Mouse (Mus musculus) 416B (cell line): Measurements from ENCODE around the gene Sh3bp5.

Experiments used
- DNase-seq: peaks from one replicate; pipeline ENCODE4 v3.0.0; 2011; ENCODE audit warnings: low read depth

Gene Sh3bp5

DNA sequence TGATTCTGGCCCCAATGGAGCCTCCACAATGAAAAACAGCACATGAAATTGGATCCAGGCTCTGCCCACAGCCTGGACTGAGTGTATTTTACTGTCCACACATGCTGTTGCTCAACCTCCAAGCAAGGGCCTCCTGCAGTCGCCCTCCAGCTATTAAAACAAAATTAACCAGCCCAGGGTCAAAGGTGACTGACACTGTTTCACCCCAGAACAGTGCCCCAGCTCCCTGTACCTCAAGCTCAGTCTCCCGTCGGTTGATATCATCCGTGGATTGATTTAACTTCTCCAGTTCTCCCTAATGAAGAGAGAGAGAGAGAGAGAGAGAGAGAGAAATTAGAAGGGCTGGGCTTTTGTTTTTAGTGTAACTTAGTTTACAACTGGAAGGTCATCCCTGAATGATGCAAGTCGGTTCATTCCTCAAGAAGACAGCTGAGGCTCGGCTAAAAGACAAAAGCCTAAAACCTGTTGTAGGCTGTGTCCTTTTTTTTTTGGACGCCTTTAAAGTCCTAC lies 2.0 kb downstream of the Sh3bp5 start:
- DNase-seq = peak; percentile 23

DNA sequence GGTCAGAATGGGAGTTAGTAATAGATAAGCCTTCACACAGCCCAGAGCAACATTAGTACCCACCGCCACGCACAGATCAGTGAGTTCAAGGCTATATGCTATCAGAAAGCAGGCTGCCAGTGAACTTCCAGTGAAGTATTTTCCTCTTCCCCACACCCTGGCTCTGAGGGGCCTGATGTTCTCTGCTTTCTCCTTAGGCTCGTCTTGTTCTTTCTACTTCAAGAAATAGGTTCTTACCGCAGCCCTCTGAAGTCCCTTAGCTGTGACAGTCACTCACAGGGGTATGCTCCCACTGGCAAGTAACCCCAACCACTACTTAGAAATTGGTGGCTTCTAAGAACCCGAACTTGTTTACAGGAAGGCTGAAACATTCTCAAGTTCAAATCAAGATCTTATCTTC lies 2.8 kb downstream of the Sh3bp5 start:
- no peak for DNase-seq

DNA sequence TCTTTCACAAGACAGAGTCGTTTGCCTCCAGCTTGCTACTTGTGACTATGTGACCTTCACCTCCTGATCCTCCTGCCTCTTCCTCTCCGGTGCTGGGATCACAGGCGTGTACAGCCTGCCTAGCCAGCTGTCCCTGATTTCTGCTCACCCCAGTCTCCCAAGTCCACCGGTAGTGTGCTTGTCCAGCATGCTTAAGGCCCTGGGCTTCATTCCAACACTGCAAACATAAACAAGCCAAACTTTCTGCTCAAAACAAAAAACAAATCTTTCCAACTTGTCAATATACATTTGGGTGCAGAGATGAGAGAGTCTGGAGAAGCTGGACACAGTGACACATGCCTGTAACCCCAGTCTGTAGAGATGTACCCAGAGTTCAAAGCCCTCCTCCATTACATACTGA lies 3.5 kb downstream of the Sh3bp5 start:
- peak; percentile 9 for DNase-seq

DNA sequence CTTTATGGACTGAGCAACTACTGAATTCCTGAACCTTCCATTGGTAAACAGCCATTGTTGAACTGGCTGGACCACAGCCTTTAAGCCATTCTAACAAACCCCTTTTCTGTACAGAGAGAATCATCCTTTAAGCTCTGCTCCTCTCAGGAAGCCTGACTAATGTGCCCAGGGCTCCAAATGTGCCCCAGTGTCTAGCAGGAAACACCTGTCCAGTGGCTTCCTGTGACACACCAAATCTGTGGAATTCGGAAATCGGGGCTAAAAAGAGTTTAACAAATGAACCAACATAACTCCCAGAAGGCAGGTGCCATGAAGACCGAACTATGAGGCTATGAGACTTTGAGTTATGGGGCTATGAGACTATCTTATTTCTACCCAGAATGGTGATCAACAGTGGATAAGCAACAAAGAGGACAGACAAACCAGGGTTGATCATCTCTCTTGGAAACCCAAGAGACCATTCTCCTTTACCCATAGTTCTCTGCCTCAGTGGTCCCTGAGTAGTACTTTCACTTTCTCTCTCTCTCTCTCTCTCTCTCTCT lies 4.0 kb downstream of the Sh3bp5 start:
- peak; percentile 92 for DNase-seq

DNA sequence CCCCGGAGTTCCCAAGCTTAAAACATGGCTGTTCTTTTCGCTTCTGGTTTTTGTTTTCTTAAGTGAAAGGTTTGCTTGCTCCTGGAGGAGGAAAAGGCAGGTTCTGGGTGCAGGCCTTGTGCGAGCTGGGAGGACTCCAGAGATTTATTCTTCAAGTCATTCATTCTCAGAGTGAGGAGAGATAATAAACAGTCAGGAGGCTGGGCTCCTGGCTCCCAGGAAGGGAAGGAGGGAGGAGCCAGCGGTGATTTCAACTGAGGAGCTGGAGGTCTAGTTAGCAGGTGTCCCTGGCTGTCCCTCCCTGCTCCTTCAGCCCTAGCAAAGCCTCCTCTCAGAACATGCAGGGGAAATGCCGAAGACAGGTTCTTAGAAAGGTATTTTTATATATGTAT lies 6.9 kb downstream of the Sh3bp5 start:
- DNase-seq = no peak

DNA sequence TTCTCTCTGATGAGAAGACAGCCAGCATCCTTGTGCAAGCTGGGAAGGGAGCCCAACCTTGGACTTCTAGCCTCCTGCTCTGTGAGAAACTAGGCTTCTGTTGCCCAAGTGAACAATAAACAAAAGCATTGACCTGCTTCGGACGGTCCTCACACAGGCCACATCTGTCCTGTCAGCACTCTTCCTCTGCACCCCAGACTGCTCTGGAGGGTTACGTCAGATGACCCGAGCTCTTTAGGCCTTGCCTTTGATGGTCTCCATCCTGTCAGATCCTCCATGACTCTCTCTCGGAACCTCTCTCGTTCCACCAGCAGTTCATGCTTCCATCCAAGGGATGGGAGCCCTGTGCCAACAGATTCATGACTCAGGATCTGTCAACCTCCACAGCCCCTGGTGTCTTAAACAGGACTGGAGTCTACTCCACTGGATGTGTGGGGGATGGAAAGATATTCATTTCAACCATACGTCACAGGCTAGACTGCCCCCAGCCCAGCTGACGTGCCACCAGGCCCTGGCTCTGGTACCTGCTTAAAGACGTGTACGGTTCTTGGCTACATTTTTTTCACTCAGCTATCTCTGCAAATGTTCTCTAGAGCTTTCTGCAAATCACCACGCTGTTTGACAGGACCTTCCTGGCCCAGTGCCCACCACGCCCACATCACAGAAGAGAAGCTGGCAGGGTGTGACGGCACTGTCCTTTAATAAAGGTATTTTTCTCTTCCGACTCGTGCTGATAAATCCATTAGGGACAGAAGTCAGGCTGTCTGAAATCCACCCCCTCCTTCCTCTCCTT lies 7.5 kb downstream of the Sh3bp5 start:
- DNase-seq = no peak

DNA sequence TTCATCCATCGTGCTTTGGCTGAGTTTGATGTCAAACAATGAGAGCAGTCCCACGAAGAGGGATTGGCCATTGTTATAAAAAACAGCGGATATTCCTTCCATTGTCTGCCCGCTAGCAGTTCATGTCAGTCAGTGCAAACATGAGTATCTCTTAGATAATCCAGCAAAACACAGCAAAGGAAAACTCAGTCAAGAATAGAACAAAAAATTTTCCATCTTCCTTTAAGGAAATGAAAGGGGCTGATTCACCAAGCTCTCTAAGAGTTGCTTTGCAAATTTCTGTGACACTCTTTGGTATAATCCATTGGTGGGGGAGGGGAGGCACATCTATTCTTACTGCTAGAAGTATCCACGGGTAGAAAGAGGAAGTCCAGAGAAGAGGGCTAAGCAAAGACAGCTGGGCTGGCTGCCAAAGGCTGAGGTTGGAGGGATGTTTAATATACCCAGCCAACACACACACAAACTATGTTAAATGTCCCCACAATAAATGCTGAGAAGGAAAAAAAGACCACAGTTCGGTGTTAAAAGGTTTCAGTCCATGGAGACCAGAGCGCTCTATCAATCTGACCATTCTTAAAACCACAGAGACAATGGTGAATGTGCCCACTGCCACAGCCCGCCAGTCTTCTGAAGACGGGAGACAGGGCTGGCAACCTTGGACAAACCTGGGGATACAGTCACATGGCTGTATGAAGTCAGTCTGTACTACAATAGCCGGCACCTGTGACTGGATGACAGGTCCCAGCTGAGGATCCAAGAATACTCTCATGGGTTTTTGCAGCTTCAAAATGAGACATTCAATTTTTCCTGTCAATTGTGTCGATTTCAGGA lies 12.7 kb downstream of the Sh3bp5 start:
- DNase-seq = peak; percentile 90

DNA sequence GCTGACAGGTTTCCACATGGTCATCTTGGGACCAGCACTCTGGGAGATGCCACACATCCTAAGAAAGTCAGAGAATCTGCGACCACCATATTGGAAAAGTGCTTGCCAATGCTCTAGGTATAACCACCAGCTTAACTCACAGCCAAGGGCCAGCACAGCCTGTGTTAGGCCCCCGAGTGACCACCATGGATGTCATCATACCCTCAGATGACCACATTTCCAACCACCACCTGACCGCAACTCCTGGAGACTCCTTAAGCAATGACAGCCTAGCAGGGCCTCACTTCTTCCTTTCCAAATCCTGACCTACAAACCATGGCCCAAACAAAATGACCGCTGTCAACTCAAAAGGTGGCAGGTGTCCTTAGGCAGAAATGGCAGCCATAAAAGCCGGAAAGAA lies 13.5 kb downstream of the Sh3bp5 start:
- DNase-seq = peak; percentile 50

DNA sequence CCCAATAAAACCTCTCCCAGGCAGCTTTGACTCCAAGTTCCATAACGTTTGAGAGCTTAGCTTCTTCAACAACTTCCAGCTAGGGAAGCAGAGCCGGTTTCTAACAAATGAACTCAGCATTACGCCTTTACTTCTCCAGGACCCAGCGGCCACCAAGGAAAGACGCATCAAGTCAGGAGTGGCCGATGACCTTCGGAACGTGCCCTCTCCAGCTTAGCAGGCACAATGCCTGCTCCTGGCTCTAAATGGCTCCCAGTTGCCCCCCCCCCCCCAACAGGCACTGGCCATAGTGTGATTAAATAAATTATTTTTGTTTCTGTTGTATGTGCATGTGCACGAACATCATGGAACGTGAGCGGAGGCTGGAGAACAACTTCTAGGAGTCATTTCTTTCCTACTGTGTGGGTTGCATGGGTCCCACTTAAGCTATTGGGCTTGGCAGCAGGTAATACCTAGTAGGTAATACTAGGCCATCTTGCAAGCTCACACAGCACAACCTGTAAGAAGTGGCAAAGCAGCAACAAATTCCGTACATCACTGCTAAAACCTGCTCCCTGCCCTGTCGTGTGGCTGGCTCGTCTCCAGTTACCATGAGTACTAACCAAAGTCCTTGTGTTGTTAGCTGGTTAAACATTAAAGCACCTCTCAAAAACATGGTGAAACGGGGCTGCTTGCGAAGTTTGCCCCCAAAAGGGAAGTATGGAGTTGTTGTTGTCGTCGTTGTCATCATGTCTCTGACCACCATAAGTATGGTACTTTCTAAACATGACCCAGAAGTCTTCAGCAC lies 14.2 kb downstream of the Sh3bp5 start:
- DNase-seq = no peak

DNA sequence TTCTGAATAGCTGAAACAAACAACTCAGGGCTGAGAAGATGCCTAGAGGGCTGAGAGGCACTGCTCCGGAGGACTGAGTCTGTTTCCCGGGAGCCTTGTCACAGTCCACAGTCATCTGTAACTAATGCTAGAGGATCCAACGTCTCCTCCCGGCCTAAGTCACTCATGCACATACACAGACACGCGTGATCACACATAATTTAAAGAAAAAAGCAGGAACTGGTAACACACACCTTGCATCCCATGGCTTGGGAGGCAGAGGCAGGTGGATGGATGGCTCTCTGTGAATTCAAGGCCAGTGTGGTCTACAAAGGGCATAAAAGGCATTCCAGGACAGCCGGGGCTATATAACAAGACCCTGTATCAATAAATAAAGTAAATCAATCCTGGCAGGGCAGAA lies 14.9 kb downstream of the Sh3bp5 start:
- no peak for DNase-seq

DNA sequence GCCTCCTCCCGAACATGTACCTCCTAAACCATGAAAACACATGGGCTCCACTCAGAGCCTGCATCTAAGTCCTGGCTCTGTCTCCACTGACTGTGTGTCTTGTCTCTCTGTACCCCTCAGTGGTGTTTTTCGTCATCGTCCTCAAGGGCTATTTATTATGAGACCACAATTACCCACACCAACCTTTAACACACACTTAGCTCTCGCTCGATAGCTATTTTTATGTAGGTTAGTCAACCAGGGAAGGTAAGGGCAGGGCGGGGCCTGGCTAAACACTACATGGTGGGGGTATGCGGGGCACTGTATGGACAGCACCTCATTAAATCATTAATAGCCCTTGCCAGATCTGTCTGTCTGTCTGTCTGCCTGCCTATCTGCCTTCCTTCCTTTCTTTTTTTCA lies 15.3 kb downstream of the Sh3bp5 start:
- DNase-seq = no peak

DNA sequence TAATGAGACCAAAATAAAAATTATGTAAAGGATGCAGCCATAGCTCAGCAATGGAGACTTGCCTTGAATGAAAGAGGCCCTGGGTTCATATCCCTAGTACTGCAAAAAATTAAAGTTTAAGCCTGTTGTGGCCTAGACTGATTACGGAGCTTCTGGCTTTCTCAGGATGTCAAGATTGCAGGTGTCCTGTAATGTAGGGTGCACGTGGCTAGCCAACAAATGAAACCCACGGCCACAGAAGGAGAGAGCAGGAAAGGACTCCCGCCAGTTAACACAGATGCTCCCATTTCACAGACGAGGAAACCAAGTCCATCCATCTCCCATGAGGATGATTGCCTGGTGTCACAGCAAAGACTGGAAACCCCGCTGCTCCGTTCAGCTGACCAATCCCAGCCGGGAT lies 15.7 kb downstream of the Sh3bp5 start:
- no peak for DNase-seq

DNA sequence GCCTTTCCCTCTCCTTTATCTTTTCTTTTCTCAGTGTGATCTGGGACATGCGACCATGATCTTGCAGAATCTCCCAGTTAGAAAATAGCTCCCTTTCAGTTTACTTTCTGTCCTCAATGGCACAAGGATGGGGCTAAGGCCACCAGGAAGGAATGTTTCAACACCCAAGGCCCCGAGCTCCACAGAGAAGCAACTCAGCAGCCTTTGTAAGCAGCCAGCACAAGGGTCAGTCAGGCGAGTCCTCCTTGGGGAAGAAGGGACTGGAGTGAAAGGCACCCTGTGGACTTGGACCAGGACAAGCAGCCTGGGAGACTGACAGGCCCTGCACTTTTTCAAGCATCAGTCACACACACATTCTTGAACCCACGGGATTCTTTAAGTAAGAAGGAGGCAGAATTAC lies 16.6 kb downstream of the Sh3bp5 start:
- DNase-seq = no peak

DNA sequence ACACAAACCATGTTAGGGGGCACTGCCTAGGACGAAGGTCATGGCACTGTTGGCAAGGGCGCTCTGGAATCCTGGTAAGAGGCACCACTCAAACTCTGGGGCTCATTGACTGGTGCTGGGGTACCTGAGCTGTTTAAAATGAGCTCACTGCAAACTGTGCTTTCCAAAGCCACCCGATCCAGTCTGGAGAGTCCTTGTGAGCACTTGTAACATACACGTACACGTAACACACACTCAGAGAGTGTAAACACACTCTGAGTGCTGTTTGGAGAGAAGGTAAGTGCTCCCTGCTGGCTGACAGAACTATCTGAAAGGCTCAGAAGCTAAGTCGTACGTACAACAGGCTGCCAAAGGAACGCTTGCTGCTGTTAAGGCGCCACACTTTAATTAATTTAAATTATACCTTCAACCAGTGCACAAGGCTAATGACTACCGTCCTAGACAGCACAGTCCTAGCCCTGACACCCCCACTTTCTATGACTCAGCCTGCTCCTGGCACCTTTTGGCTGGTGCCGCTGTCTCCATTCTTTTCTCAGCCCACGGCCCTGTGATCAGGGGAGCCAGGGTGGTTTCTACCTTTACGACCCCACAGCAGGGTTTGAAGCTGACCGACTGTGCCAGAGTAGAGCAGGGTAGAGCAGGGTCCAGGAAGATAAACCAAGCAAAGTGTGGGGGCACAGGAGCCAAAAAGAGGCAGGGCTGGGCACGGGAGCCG lies 18.9 kb downstream of the Sh3bp5 start:
- DNase-seq = no peak

DNA sequence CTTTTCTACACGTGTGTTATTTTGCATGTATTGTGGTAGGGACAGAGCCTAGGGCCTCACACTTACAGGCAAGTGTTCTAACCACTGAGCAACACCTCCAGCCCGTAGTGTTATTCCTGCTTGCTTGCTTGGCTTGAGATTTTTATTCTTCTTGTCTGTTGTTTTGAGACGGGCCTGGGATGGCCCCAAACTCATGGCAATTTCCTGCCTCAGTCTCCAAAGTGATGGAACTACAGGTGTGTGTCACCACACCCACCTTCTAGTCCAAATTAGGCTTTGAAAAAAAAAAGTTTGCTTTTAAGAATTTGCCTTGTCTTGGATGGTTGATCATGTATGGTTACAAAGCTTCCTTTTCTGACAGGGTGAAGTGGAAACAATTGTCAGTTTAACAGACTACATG lies 19.5 kb downstream of the Sh3bp5 start:
- no peak for DNase-seq

DNA sequence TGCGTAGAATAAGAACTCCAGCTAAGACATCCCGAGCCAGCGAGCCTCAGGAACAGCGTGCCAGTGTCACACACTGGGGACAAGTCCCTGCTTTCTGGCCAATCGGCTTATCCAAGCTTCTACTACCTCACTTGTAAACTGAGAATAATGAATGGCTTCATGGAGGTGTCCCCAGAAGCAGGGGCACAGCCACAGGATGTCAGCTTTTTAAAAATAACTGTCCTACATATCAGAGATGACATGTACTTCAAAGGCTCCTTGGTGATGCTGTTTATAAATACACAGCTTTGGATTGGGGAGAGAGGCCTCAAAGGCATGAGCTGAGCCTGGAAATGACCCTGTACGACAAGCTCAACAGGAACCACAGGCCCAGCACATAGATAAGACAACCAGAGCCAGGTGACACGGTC lies 20.9 kb downstream of the Sh3bp5 start:
- no peak for DNase-seq

DNA sequence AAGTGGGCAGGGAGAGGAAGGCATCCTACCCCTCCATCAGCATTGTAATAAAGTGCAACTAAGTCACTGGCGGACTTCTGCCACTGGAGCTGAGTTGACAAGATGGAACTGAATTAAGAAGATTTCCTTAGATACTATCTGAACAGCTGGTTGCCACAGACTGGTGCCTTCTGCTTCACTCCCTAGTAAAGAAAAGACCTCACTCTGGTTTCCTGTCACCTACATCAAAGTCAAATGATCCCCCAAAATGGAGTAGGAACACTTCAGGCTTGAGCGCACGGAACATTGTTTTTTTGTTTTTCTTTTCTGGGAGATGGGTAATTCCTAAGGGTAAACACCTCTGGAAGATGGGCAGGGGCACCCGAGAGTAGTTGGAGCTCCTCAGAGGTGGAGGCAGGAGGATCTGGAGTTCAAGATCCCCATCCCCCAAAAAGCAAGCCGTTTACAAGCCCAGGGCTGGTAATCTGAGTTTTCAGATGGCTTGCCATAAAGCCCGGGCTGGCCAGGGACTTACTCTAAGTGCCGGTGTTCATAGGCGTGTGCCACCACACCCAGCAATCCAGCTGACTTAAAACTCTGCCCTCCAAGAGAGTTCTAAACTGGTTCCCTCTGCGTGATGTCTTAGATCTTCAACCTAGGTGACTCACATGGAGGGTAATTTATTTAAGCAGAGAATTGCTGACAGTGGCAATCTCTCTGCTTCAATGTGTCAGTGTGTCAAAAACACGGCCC lies 21.5 kb downstream of the Sh3bp5 start:
- no peak for DNase-seq

DNA sequence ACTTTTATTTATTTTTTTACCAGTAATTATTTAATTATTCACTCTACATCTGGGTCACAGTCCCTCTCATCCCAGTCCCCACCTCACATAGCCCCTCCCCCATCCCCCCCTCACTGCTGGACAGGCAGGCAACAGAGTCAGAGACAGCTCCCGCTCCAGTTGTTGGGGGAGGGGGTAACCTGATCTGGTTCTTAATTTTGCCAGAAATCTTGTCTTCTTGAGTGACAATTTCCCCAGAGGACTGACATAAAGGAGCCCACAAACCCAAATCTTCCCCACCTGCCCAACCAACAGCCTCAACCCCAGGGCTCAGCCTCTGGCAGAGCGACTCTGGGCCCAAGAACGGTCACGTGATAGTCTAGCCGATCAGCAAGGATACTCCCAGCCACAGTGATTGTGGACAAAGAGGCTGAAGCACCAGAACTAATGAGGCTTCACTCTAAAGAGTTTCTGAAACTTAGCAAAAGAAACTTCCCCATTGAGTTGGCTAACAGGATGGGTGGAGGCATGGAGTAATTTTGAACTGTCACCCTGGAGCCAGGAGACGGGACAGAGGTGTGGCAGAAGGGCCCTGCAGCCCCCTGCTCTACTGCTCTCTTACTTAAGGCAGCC lies 22.3 kb downstream of the Sh3bp5 start:
- peak; percentile 30 for DNase-seq

DNA sequence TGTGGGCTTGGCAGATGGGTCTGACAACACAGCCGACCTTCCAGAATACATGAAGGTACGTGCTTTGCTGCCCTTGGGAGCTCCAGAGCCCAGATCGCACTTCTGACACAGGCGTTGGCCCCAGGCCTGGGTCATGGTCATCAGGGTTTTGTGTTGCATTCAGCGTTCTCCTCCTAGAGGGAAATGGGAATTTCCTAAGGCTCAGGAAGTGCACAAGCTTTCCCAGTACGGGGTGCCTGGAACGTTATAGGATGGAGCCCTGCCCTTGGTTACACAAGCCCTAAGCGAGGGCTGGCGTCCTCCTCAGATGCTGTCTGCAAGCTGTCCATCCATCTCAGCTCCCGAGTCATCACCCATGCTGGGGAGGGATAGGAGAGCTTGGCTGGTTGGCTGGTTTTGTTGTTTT lies 23.2 kb downstream of the Sh3bp5 start:
- no peak for DNase-seq

DNA sequence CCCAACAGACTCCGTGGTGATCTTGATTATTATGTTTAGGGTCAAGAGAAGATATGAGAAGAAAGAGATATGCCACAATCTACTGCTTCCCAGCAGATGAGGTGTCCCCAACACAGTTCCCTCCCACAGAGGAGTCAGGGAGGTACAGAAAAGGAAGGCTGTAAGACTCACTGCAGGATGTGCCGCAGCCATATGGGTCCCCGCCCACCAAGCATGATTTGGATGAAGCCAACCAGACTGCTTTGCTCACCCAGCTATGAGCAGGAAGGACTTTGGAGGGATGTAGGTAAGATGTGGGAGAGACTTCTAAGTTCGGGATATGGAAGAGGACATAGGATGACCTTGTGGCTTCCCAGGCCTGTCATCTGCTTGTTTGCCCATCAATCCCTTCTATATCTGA lies 25.1 kb downstream of the Sh3bp5 start:
- no peak for DNase-seq
